Mouse (Mus musculus): Measurements from ENCODE around the gene Rassf7. TPM values are rescaled to one million over a fixed set of nuclear protein-coding genes. Genes with fewer than 3 reads are reported as not detected.

Gene Rassf7
- polyA plus RNA-seq (2014; fragmentation: Nextera tagmentation; extraction: Ambion mirVana) = 47.4 and 49.3 TPM in 2 replicates

DNA sequence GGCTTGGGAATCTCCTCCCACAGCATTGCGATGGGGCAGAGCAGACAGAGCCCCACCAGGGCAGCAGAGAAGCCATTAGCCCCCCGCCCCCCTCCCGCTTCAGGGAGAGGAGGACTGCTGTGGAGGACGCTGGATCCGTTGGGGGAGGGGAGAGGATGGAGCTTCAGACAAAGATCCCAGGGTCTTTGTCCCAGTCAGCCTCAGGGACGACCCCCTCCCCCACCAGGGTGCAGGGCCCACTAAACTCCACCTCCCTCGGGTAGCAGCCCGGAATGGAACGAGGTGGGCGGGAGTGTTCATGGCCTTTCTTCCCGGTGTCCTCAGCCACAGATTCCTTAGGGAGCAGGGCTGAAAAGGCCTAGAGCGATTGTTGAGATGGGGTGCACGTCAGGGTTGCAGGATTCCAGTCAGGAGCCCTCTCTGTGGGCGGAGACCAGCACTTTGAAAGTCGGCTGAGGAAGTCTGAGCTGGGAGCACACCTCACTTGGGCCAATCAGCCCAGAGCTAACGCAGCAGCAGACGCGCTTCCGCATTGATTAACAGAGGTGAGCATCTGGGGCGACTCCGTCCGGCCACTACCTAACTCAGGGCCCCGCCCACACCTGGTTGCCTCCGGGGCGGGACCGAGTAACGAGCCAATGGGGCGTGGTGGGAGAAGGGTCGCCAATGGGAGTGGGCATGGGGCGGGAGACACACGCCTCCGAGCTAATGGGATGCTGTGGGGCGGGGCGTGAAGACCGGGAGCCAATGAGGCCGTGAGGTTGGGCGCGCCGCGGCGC is at the start of gene Rassf7:
Gene Rassf7, plus strand, starts transcription at position 760 of the 779 bp plus-strand sequence.
- DNase-seq (ENCODE audit: low spot score) = peak; percentile 98
- H3K27ac ChIP-seq (ENCODE audit: low read depth, low read length) = peak within 1 kb of the TSS; percentile 96
- no peaks in the 10 kb centered on the region for H3K36me3 ChIP-seq (ENCODE audit: control insufficient read depth, insufficient read depth, low read length)
- H3K27me3 ChIP-seq (ENCODE audit: control insufficient read depth, insufficient read depth, low read length) = no peaks in the 10 kb centered on the region
- H3K4me1 ChIP-seq (replicated peaks; ENCODE audit: control insufficient read depth, insufficient read depth, low read length) = peaks cover 17% of the 10 kb centered on the region
- H3K4me3 ChIP-seq (ENCODE audit: low read depth, low read length) = peak within 1 kb of the TSS; percentile 63
- WGBS = under 1% methylated on average over 41 of the region's 41 CpGs
- H3K4me2 ChIP-seq (ENCODE audit: low read depth, low read length, severe bottlenecking) = peak within 1 kb of the TSS; percentile 73
- H3K9me3 ChIP-seq (ENCODE audit: control insufficient read depth, low read length) = no peaks in the 10 kb centered on the region
- peak; percentile 96 for ATAC-seq (replicated peaks; ENCODE audit: low FRiP score)
- H3K9ac ChIP-seq (ENCODE audit: low read length) = peak within 1 kb of the TSS; percentile 78

DNA sequence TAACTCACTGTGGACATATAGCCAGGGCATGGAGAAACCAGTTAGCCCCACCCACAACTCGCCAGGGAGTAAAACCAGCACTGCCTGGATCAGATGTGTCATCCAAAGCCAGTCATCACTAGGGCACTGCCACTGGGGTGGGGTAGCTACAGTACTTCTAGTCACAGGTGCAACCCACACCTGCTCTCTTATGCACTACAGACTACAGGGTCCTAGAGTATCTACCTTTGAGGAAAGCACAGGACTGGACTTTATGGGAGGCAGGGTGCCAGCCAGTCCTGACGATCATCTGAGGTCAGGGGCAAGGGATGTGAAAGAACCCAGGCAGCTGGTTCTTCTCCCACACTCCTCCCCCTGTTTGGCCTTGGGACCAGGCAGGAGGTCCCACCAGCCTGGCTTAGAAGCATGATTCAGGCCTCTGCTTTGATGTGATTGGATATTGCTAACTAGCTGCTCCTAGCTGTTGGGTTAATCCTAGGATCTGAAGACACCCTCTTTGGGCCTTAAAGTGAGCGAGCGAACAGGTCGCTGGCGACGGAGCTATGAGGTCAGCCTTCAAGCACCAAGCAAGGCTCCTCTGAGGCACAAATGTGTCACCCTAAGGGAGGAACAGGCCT is 47.7 kb upstream of the Rassf7 start:
- Histone ChIP-seq H3K27ac (ENCODE audit: low read depth, low read length) (no peak overlapping the region), H3K9me3 (ENCODE audit: control insufficient read depth, low read length) (no peaks in the 10 kb centered on the region), H3K9ac (ENCODE audit: low read length) (peak overlapping the region; percentile 69), H3K4me3 (ENCODE audit: low read depth, low read length) (peak overlapping the region; percentile 33), H3K27me3 (ENCODE audit: control insufficient read depth, insufficient read depth, low read length) (no peaks in the 10 kb centered on the region), H3K36me3 (ENCODE audit: control insufficient read depth, insufficient read depth, low read length) (no peaks in the 10 kb centered on the region), H3K4me2 (ENCODE audit: low read depth, low read length, severe bottlenecking) (peak overlapping the region; percentile 63), H3K4me1 (replicated peaks; ENCODE audit: control insufficient read depth, insufficient read depth, low read length) (peaks cover 16% of the 10 kb centered on the region; the same call in 1 of the 2 replicates)
- ATAC-seq (replicated peaks; ENCODE audit: low FRiP score) = no peak
- DNase-seq (ENCODE audit: low spot score) = no peak
- 24% methylated on average over 7 of the region's 7 CpGs for WGBS

DNA sequence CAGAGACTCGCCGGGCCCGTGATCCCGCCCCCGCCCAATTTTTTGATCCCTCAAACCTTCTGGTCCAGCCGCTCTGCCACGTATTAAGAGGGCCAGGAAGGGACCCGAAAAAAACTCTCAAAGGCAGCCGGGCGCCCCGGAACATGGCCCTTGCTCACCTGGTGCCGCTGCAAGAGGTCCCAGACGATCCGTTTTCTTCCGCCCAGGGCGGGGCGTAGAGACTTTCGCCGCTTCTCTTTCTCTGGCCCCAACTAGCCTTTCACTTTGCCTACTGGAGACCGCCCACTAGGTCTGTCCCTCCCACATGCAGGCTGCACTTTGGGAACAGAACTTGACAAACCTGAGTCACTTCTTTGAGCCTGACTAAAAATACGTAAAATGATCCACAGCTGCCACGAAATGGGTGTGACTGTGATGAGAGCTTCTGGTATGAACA is 47.1 kb upstream of the Rassf7 start:
- H3K27ac ChIP-seq (ENCODE audit: low read depth, low read length) = no peak overlapping the region
- H3K36me3 ChIP-seq (ENCODE audit: control insufficient read depth, insufficient read depth, low read length) = no peaks in the 10 kb centered on the region
- no peak for DNase-seq (ENCODE audit: low spot score)
- no peaks in the 10 kb centered on the region for H3K27me3 ChIP-seq (ENCODE audit: control insufficient read depth, insufficient read depth, low read length)
- 2% methylated on average over 22 of the region's 22 CpGs for WGBS
- peak overlapping the region; percentile 69 for H3K9ac ChIP-seq (ENCODE audit: low read length)
- no peaks in the 10 kb centered on the region for H3K9me3 ChIP-seq (ENCODE audit: control insufficient read depth, low read length)
- peak overlapping the region; percentile 63 for H3K4me2 ChIP-seq (ENCODE audit: low read depth, low read length, severe bottlenecking)
- H3K4me3 ChIP-seq (ENCODE audit: low read depth, low read length) = peak overlapping the region; percentile 33
- peaks cover 16% of the 10 kb centered on the region; the same call in 1 of the 2 replicates for H3K4me1 ChIP-seq (replicated peaks; ENCODE audit: control insufficient read depth, insufficient read depth, low read length)
- no peak for ATAC-seq (replicated peaks; ENCODE audit: low FRiP score)

DNA sequence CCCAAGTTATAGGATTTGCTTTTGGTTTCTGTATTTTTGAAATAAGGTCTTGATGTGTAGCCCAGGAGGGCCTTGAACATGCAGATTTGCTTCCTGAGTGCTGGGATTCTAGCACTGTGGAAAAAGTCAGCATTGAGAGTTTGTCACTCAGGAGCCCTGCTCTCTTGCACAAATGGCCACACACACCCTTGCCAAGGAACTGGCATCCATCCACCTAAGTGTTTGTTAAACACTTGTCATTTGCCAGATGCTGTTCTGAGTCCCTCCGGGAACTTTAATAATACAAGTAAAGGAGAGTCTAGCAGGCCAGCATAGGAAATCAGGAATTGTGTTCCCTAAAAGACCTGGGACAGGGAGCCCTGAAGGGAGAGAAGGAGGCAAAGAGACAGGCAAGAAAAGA is 46.4 kb upstream of the Rassf7 start:
- DNase-seq (ENCODE audit: low spot score) (no peak), ATAC-seq (replicated peaks; ENCODE audit: low FRiP score) (no peak)
- Histone ChIP-seq H3K9me3 (ENCODE audit: control insufficient read depth, low read length) (no peaks in the 10 kb centered on the region), H3K4me3 (ENCODE audit: low read depth, low read length) (no peak overlapping the region), H3K4me2 (ENCODE audit: low read depth, low read length, severe bottlenecking) (no peak overlapping the region), H3K36me3 (ENCODE audit: control insufficient read depth, insufficient read depth, low read length) (no peaks in the 10 kb centered on the region), H3K9ac (ENCODE audit: low read length) (no peak overlapping the region), H3K4me1 (replicated peaks; ENCODE audit: control insufficient read depth, insufficient read depth, low read length) (peaks cover 16% of the 10 kb centered on the region; the same call in 1 of the 2 replicates), H3K27me3 (ENCODE audit: control insufficient read depth, insufficient read depth, low read length) (no peaks in the 10 kb centered on the region), H3K27ac (ENCODE audit: low read depth, low read length) (no peak overlapping the region)
- WGBS = 84% methylated on average over 1 of the region's 1 CpGs

DNA sequence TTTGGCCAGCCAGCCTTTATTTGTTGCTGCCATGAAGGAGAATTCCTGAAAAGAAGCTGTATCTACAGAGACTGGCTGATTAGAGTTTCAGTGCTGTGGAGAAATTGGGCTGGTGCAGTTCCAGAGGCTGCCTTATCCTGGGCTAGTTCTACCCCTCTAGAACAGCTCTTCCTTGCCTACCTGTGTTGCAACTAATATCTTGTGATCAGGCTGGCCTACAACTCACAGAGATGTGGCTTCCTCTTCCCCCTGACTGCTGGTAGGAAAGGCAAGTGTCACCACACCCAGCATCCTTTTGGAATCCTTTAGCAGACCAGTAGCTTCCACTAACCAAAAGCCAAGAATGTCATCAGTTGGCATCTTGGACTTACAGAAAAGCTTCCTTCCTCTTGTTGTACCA is 45.8 kb upstream of the Rassf7 start:
- Histone ChIP-seq H3K9ac (ENCODE audit: low read length) (no peak overlapping the region), H3K4me3 (ENCODE audit: low read depth, low read length) (no peak overlapping the region), H3K9me3 (ENCODE audit: control insufficient read depth, low read length) (no peaks in the 10 kb centered on the region), H3K36me3 (ENCODE audit: control insufficient read depth, insufficient read depth, low read length) (no peaks in the 10 kb centered on the region), H3K4me1 (replicated peaks; ENCODE audit: control insufficient read depth, insufficient read depth, low read length) (peaks cover 16% of the 10 kb centered on the region; the same call in 1 of the 2 replicates), H3K27me3 (ENCODE audit: control insufficient read depth, insufficient read depth, low read length) (no peaks in the 10 kb centered on the region), H3K4me2 (ENCODE audit: low read depth, low read length, severe bottlenecking) (no peak overlapping the region), H3K27ac (ENCODE audit: low read depth, low read length) (no peak overlapping the region)
- DNase-seq (ENCODE audit: low spot score) (no peak), ATAC-seq (replicated peaks; ENCODE audit: low FRiP score) (no peak)

DNA sequence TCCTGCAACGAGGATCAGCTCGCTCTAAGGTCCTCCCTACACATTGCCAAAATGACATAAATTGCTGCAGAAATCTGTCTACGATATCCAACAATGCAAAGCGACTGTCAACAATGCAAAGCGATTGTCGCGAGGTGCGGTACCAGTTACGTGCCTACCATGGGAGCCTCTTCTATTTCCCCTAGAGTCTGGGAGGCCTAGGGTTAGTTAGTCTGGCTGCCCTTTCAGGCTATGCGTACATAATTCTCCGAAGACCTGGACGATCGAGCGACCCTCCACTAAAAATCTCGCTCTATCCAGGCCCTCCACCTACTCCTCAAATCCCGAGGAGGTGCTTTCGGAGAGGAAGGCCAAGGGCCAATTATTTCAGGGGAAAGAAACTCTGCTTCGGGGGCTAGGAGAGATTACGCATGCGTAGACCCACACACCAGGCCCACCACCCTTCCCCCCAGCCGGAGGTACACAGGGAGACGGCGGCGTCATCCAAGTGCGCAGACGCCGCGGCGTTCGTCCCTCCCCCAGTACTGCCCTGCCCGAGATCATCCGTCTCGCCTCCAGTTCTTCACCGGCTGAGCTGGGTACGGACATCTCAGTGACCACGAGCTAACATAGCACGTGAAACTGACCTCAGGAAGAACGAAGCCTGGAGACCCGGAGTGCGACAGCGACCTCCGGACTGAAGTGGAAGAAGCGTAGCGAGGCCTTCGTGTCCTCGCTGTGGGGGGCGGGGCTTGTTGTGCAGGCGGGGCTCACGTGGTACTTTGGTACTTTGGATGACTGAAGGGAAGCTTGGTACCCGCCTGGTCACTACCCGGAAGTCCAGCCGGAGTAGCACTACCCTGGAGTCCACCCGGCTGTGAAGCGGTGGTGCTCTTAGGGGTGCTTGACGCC is 43.3 kb upstream of the Rassf7 start, which contains the start of gene Rnh1:
Gene Rnh1, minus strand, starts transcription at position 742 of the 891 bp plus-strand sequence.
- H3K4me1 ChIP-seq (replicated peaks; ENCODE audit: control insufficient read depth, insufficient read depth, low read length) = peaks cover 16% of the 10 kb centered on the region; the same call in 1 of the 2 replicates
- 3% methylated on average over 55 of the region's 55 CpGs for WGBS
- peak within 1 kb of the TSS; percentile 65 for H3K4me2 ChIP-seq (ENCODE audit: low read depth, low read length, severe bottlenecking)
- H3K9ac ChIP-seq (ENCODE audit: low read length) = peak within 1 kb of the TSS; percentile 67
- H3K27ac ChIP-seq (ENCODE audit: low read depth, low read length) = peak within 1 kb of the TSS; percentile 90
- no peaks in the 10 kb centered on the region for H3K27me3 ChIP-seq (ENCODE audit: control insufficient read depth, insufficient read depth, low read length)
- peak within 1 kb of the TSS; percentile 53 for H3K4me3 ChIP-seq (ENCODE audit: low read depth, low read length)
- H3K9me3 ChIP-seq (ENCODE audit: control insufficient read depth, low read length) = no peaks in the 10 kb centered on the region
- ATAC-seq (replicated peaks; ENCODE audit: low FRiP score) (peak; percentile 97), DNase-seq (ENCODE audit: low spot score) (peak; percentile 96)
- H3K36me3 ChIP-seq (ENCODE audit: control insufficient read depth, insufficient read depth, low read length) = no peaks in the 10 kb centered on the region

DNA sequence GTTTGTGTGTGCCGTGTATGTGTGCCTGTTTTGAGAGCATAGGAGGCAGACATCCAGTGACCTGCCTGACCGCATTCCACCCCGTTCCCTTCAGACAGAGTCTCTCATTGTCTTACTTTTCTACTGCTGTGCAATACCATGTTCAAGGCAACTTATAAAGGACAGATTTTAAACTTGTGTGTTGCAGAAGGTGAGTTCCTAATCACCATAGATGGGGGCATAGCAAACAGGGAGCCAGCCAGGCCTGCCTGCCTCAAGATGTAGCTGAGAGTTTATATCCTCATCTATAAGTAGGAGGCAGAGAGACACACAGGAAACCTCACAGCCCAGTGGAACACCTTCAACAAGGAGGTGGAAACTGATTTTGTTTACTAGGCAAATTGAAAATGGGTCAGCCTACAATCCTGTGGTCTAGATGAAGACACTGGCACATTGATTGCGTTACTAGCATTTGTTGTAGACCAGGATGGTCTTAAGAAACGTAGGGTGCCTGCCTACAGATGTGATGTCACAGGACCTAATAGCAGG is 42.3 kb upstream of the Rassf7 start:
- H3K27me3 ChIP-seq (ENCODE audit: control insufficient read depth, insufficient read depth, low read length) = no peaks in the 10 kb centered on the region
- no peaks in the 10 kb centered on the region for H3K36me3 ChIP-seq (ENCODE audit: control insufficient read depth, insufficient read depth, low read length)
- H3K4me3 ChIP-seq (ENCODE audit: low read depth, low read length) = 0 out of 2 replicates have a peak overlapping the region, but pooled peaks have one; percentile 53
- H3K9me3 ChIP-seq (ENCODE audit: control insufficient read depth, low read length) = no peaks in the 10 kb centered on the region
- no peak for DNase-seq (ENCODE audit: low spot score)
- ATAC-seq (replicated peaks; ENCODE audit: low FRiP score) = no peak
- WGBS = 90% methylated on average over 5 of the region's 5 CpGs
- peak overlapping the region; percentile 67; the same call in 1 of the 2 replicates for H3K9ac ChIP-seq (ENCODE audit: low read length)
- H3K27ac ChIP-seq (ENCODE audit: low read depth, low read length) = no peak overlapping the region
- H3K4me2 ChIP-seq (ENCODE audit: low read depth, low read length, severe bottlenecking) = peak overlapping the region; percentile 65; the same call in 1 of the 2 replicates
- H3K4me1 ChIP-seq (replicated peaks; ENCODE audit: control insufficient read depth, insufficient read depth, low read length) = peaks cover 8% of the 10 kb centered on the region; the same call in 1 of the 2 replicates

DNA sequence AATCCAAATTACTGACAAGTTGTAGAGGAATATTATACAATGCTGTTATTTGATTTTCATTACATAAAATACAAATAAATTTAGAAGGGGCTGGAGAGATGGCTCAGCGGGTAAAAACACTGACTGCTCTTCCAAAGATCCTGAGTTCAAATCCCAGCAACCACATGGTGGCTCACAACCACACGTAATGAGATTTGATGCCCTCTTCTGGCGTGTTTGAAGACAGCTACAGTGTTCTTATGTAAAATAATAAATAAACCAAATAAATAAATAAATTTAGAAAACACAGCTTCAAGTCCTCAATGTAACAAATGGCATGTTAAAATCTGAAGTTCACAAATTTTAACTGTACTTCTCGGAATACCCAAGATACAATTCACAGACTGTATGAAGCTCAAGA is 40.6 kb upstream of the Rassf7 start:
- 87% methylated on average over 4 of the region's 4 CpGs for WGBS
- no peaks in the 10 kb centered on the region for H3K27me3 ChIP-seq (ENCODE audit: control insufficient read depth, insufficient read depth, low read length)
- H3K4me2 ChIP-seq (ENCODE audit: low read depth, low read length, severe bottlenecking) = no peak overlapping the region
- no peaks in the 10 kb centered on the region for H3K36me3 ChIP-seq (ENCODE audit: control insufficient read depth, insufficient read depth, low read length)
- H3K4me3 ChIP-seq (ENCODE audit: low read depth, low read length) = no peak overlapping the region
- no peak overlapping the region for H3K27ac ChIP-seq (ENCODE audit: low read depth, low read length)
- H3K9ac ChIP-seq (ENCODE audit: low read length) = no peak overlapping the region
- ATAC-seq (replicated peaks; ENCODE audit: low FRiP score) = no peak
- H3K4me1 ChIP-seq (replicated peaks; ENCODE audit: control insufficient read depth, insufficient read depth, low read length) = 0 out of 2 replicates have a peak, but pooled peaks cover 2% of the 10 kb centered on the region
- DNase-seq (ENCODE audit: low spot score) = no peak
- H3K9me3 ChIP-seq (ENCODE audit: control insufficient read depth, low read length) = no peaks in the 10 kb centered on the region
